Mouse (Mus musculus) hindbrain, embryonic 14.5 days (tissue): ENCODE results near the gene Tspan9. TPM values are rescaled to one million over a fixed set of nuclear protein-coding genes. Genes with fewer than 3 reads are reported as not detected.

Source experiments
- ATAC-seq: fragments of 200-750 bp; cut with Nextera tagmentation; 2 replicates; pipeline ENCODE4 v1.8.0; 2017; ENCODE audit warnings: moderate number of reproducible peaks, mild to moderate bottlenecking, moderate TSS enrichment, moderate library complexity; ENCODE audit not compliant: low FRiP score
- DNase-seq: peaks from one replicate; pipeline ENCODE4 v3.0.0-alpha.2; 2015; ENCODE audit warnings: low spot score
- H3K27ac ChIP-seq: fragments of 300-500 bp; sonication (generic); 2 replicates; pipeline ENCODE4 v1.5.1; 2014; ENCODE audit warnings: mild to moderate bottlenecking, moderate library complexity
- H3K27me3 ChIP-seq: fragments of 300-500 bp; sonication (generic); 2 replicates; pipeline ENCODE4 v1.6.1; 2014; ENCODE audit warnings: mild to moderate bottlenecking, low read length, mixed read lengths; ENCODE audit not compliant: control insufficient read depth, insufficient read depth
- H3K36me3 ChIP-seq: fragments of 300-500 bp; sonication (generic); replicated peaks from 2 replicates; pipeline ENCODE4 v1.6.1; 2014; ENCODE audit not compliant: control insufficient read depth, insufficient read depth
- H3K4me1 ChIP-seq: fragments of 300-500 bp; sonication (generic); replicated peaks from 2 replicates; pipeline ENCODE4 v1.6.1; 2014; ENCODE audit warnings: antibody characterized with exemption, low read length, mixed read lengths; ENCODE audit not compliant: control insufficient read depth, insufficient read depth
- H3K4me2 ChIP-seq: fragments of 300-500 bp; sonication (generic); replicated peaks from 2 replicates; pipeline ENCODE4 v1.6.1; 2014; ENCODE audit warnings: mild to moderate bottlenecking, moderate library complexity
- H3K4me3 ChIP-seq: fragments of 300-500 bp; sonication (generic); replicated peaks from 2 replicates; pipeline ENCODE4 v1.5.1; 2014; ENCODE audit warnings: mild to moderate bottlenecking, low read length
- H3K9ac ChIP-seq: fragments of 300-500 bp; sonication (generic); 2 replicates; pipeline ENCODE4 v1.6.1; 2014
- H3K9me3 ChIP-seq: fragments of 300-500 bp; sonication (generic); 2 replicates; pipeline ENCODE4 v1.6.1; 2016; ENCODE audit warnings: low read length; ENCODE audit not compliant: control insufficient read depth
- WGBS: fragments of 180-500 bp; shearing (Covaris S2); extraction: QIAGEN DNeasy Blood & Tissue Kit; methylation state at CpG from one replicate; pipeline ENCODE4 v1.1.7; 2014; 5-methylcytosine and 5-hydroxymethylcytosine counted together
- polyA plus RNA-seq: library from polyadenylated mRNA; unstranded; fragments of >200 nt; fragmentation: Nextera tagmentation; extraction: Ambion mirVana; gene quantifications from 2 replicates; pipeline ENCODE4 v1.2.1, GENCODE M21; 2014

Tspan9 gene
- polyA plus RNA-seq, 1 experiment from 2014 or later, result 43.4 TPM

GRCm38 (mm10) chr6:128159092-128159491 is 15.7 kb upstream of the Tspan9 start:
- no peak overlapping the region for H3K4me3 ChIP-seq
- ATAC-seq (no peak), DNase-seq (no peak)
- H3K27ac ChIP-seq, result no peak overlapping the region
- H3K4me2 ChIP-seq, result no peak overlapping the region
- H3K27me3 ChIP-seq, result no peaks in the 10 kb centered on the region
- WGBS, result 87% methylated on average over 6 of the region's 6 CpGs
- no peaks in the 10 kb centered on the region for H3K9me3 ChIP-seq
- H3K9ac ChIP-seq, result no peak overlapping the region
- H3K4me1 ChIP-seq, result no peaks in the 10 kb centered on the region
- H3K36me3 ChIP-seq, result no peaks in the 10 kb centered on the region

DNA sequence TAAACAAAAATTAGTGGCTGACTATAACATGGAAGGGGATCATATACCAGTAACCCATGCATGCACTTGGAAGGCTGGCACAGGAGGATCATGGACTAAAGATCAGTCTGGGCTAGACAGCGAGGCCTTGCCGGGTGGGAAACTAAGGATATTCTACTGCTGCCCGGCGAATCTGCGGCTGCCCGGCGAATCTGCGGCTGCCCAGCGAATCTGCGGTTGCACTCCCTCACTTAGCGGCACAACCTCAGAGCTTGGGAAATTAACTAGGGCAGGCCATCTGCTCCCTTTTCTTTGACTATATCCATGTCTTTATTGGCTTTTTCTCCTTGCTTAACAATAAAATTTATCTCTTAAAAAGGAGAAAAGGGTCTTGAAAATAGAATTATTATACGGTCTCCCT is 14.6 kb upstream of the Tspan9 start:
- Histone ChIP-seq H3K4me1 (no peaks in the 10 kb centered on the region), H3K9me3 (no peaks in the 10 kb centered on the region), H3K36me3 (no peaks in the 10 kb centered on the region), H3K27ac (no peak overlapping the region), H3K4me3 (no peak overlapping the region), H3K4me2 (peak overlapping the region; percentile 32), H3K9ac (peak overlapping the region; percentile 36; the same call in 1 of the 2 replicates), H3K27me3 (no peaks in the 10 kb centered on the region)
- ATAC-seq (no peak), DNase-seq (no peak)
- WGBS, result 51% methylated on average over 12 of the region's 12 CpGs

- H3K27me3 ChIP-seq, result no peaks in the 10 kb centered on the region
- WGBS, result 74% methylated on average over 4 of the region's 4 CpGs
- H3K9me3 ChIP-seq, result no peaks in the 10 kb centered on the region
- no peaks in the 10 kb centered on the region for H3K36me3 ChIP-seq
- DNase-seq (no peak), ATAC-seq (no peak)
- H3K27ac ChIP-seq, result no peak overlapping the region
- H3K4me3 ChIP-seq, result no peak overlapping the region
- H3K4me1 ChIP-seq, result no peaks in the 10 kb centered on the region
- H3K4me2 ChIP-seq, result no peak overlapping the region
- H3K9ac ChIP-seq, result no peak overlapping the region
These were observed 13.1 kb upstream of the Tspan9 start for GRCm38 (mm10) chr6:128156476-128156875.

- Histone ChIP-seq H3K27ac (no peak overlapping the region), H3K9me3 (no peaks in the 10 kb centered on the region), H3K27me3 (no peaks in the 10 kb centered on the region), H3K9ac (no peak overlapping the region), H3K4me3 (no peak overlapping the region), H3K4me2 (no peak overlapping the region), H3K36me3 (no peaks in the 10 kb centered on the region), H3K4me1 (no peaks in the 10 kb centered on the region)
- DNase-seq (no peak), ATAC-seq (no peak)
- WGBS, result 92% methylated on average over 2 of the region's 2 CpGs
These were observed 12.5 kb upstream of the Tspan9 start for GRCm38 (mm10) chr6:128155935-128156334.

DNA sequence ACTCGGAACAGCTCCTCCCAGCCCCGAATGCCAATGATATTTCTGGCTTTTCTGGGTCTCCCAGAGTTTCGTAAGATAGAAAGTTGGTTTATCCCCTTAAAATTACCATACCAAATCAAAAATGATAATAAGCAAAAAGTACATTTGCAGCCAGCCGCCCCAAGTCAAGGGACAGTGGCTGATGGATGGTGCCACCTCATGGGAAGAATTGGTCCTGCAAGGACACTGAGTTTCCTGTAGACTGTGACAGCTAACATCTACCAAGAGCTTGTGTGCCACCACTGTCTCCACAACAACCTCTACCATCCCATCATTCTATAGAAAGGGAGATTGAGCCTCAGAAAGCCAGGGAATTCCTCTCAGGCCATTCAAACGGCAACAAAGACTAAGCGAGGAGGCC is 2.4 kb upstream of the Tspan9 start:
- Histone ChIP-seq H3K27ac (no peak overlapping the region), H3K36me3 (no peaks in the 10 kb centered on the region), H3K9ac (no peak overlapping the region), H3K4me3 (no peak overlapping the region), H3K27me3 (no peaks in the 10 kb centered on the region), H3K4me2 (no peak overlapping the region), H3K9me3 (no peaks in the 10 kb centered on the region), H3K4me1 (peaks cover 4% of the 10 kb centered on the region; the same call in 1 of the 2 replicates)
- WGBS, result 58% methylated on average over 6 of the region's 6 CpGs
- ATAC-seq (no peak), DNase-seq (no peak)

DNA sequence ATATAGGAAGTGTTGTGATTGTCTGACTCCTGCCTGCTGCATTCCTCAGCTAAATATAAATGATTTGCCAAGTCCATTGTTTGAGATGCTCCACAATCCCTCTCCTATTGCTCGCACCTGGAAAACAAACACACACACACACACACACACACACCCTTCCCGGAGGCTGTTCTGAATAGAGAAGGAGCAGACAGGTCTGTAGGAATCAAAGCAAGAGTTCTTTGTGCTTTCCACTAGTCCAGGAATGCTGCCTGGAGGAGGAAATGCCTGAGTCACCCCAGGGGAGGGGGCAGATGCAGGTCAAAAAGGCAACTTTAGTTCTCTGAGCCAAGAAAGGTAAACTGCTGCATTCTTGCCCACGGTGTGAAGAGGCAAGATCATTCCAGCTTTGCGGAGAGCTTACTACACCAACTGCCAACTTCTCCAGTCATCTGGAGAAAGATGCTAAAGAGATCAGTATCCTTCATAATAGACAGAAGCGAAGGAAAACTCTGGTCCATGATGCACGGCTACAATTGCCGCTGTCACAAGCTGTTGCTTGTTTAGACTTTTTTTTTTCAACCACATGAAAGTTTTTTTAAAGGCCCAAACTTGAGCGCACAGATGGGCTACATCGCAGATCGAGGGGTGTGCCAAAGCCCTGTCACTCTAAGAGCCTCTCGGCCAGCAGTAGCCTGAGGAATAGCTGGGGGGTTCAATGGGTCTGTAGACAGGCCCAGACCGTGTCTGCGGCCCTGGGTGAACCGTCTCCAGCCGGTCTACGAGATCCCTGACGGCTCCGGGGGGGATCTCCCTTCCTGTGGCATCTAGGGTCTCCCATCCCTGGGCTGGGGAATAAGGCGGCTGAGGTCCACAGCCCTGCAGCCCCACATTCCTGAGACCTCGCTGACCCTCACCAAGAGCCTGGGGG is 770 bp downstream of the Tspan9 start:
- Histone ChIP-seq H3K4me2 (peak overlapping the region; percentile 94), H3K27me3 (no peaks in the 10 kb centered on the region), H3K27ac (peak overlapping the region; percentile 38), H3K4me3 (peak overlapping the region; percentile 72), H3K9me3 (no peaks in the 10 kb centered on the region), H3K36me3 (no peaks in the 10 kb centered on the region), H3K4me1 (peaks cover 4% of the 10 kb centered on the region; the same call in 1 of the 2 replicates), H3K9ac (peak overlapping the region; percentile 77)
- DNase-seq (no peak), ATAC-seq (peak; percentile 50)
- 2% methylated on average over 20 of the region's 20 CpGs for WGBS

DNA sequence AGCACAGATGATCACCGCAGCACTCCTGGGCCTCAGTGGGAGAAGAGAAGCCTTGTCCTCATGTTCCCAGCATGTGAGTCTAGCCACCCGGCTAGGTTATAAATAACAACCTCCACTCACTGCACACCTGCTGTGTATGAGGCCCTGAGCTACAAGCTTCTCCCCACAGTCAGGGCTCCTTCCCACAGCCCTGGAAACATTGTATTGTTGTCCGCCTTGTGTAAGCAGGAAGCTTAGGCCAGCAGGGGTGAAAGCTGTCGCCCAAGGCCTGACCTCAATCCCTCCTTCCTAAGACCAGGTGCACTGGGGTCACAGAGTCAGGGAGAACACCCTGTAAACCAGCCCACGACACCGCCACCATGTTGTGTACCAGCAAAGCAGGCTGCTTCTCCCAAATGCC is 2.7 kb downstream of the Tspan9 start:
- no peak overlapping the region for H3K4me3 ChIP-seq
- H3K27me3 ChIP-seq, result no peaks in the 10 kb centered on the region
- H3K9ac ChIP-seq, result no peak overlapping the region
- H3K4me2 ChIP-seq, result no peak overlapping the region
- DNase-seq (no peak), ATAC-seq (no peak)
- H3K36me3 ChIP-seq, result no peaks in the 10 kb centered on the region
- peaks cover 6% of the 10 kb centered on the region for H3K4me1 ChIP-seq
- H3K9me3 ChIP-seq, result no peaks in the 10 kb centered on the region
- WGBS, result 63% methylated on average over 6 of the region's 6 CpGs
- no peak overlapping the region for H3K27ac ChIP-seq

DNA sequence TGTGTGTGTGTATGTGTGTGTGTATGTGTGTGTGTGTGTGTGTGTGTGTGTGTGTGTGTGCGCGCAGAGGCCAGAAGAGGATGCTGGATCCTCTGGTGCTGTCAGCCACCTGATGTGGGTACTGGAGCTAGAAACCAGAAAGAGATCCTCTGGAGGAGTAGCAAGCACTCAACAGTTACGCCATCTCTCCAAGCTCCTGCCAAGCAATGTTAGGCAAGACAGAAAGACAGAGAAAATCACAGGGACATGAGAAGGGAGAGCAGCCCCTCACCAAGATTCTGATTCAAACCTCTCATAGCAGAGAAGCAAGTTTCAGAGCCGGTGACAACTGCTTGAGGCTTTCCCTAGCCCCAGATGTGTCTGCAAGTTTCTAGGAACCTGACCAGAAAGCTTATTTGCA is 5.5 kb downstream of the Tspan9 start:
- no peak overlapping the region for H3K9ac ChIP-seq
- DNase-seq (no peak), ATAC-seq (no peak)
- no peaks in the 10 kb centered on the region for H3K36me3 ChIP-seq
- H3K9me3 ChIP-seq, result no peaks in the 10 kb centered on the region
- no peaks in the 10 kb centered on the region for H3K27me3 ChIP-seq
- whole genome bisulfite sequencing, result 93% methylated on average over 4 of the region's 4 CpGs
- no peak overlapping the region for H3K27ac ChIP-seq
- H3K4me3 ChIP-seq, result no peak overlapping the region
- H3K4me1 ChIP-seq, result peaks cover 6% of the 10 kb centered on the region
- no peak overlapping the region for H3K4me2 ChIP-seq

- Histone ChIP-seq H3K36me3 (no peaks in the 10 kb centered on the region), H3K27me3 (no peaks in the 10 kb centered on the region), H3K4me1 (peaks cover 8% of the 10 kb centered on the region; the same call in 1 of the 2 replicates), H3K27ac (no peak overlapping the region), H3K9me3 (no peaks in the 10 kb centered on the region), H3K9ac (no peak overlapping the region), H3K4me2 (no peak overlapping the region), H3K4me3 (no peak overlapping the region)
- no peak for DNase-seq
- no peak for ATAC-seq
- WGBS, result 95% methylated on average over 3 of the region's 3 CpGs
These were observed 6.7 kb downstream of the Tspan9 start for GRCm38 (mm10) chr6:128136654-128137053.
